10 mouse cellular contexts compared by ENCODE assay signal in genomic region chr17:86313413-86314139, GRCm38 (mm10).
DNase-seq lines count a peak whose midpoint lies in the region; ATAC-seq and TF ChIP-seq lines count a peak whose summit lies in the region.
"Had no signal": no experiment of that assay in that cellular context is flagged by ENCODE, and none has a peak within 500 bp of the region (broad histone marks: within the 10 kb centered on the region; RNA-seq: fewer than 3 reads in every experiment).

No protein-coding gene starts in this region.

- peak; percentile 56 for DNase-seq in gastrocnemius, adult 2 months
- no peak for DNase-seq in gastrocnemius, postnatal 25 days
- DNase-seq in gastrocnemius, postnatal 10 days: peak; percentile 51
- peak; percentile 70 for DNase-seq in kidney, postnatal 0 days (ENCODE audit: low spot score)
- no peak for DNase-seq in left cerebral cortex, adult 9 months (ENCODE audit: low spot score in 2 of 2)
- DNase-seq in hindbrain, embryonic 14.5 days (ENCODE audit: low spot score): no peak
- DNase-seq: cerebellum, postnatal 14 days had no signal

- H3K9ac ChIP-seq in kidney, postnatal 0 days (ENCODE audit: low read depth, low read length): no peak overlapping the region
- no peak overlapping the region for H3K9ac ChIP-seq in forebrain, embryonic 15.5 days (replicated peaks)
- H3K9ac ChIP-seq in hindbrain, embryonic 14.5 days: no peak overlapping the region
- H3K9ac ChIP-seq: limb, embryonic 12.5 days had no signal

- no peak for ATAC-seq in kidney, postnatal 0 days (replicated peaks; ENCODE audit: low FRiP score, low read depth)
- ATAC-seq in megakaryocyte, adult 5-6 weeks (ENCODE audit: poor library complexity, severe bottlenecking): peak; percentile 52
- ATAC-seq in forebrain, embryonic 15.5 days (replicated peaks): no peak
- ATAC-seq in hindbrain, embryonic 14.5 days (ENCODE audit: low FRiP score): no peak

- H3K36me3 ChIP-seq in kidney, postnatal 0 days (ENCODE audit: insufficient read depth, low read length): no peaks in the 10 kb centered on the region
- no peaks in the 10 kb centered on the region for H3K36me3 ChIP-seq in forebrain, embryonic 15.5 days
- no peaks in the 10 kb centered on the region for H3K36me3 ChIP-seq in hindbrain, embryonic 14.5 days (replicated peaks; ENCODE audit: control insufficient read depth, insufficient read depth)
- H3K36me3 ChIP-seq: limb, embryonic 12.5 days had no signal

- intact Hi-C loops in gastrocnemius, adult 2 months (cut with DNase I): no loop called here

- H3K9me3 ChIP-seq in kidney, postnatal 0 days (replicated peaks; ENCODE audit: low read length): no peaks in the 10 kb centered on the region
- no peaks in the 10 kb centered on the region for H3K9me3 ChIP-seq in forebrain, embryonic 15.5 days
- H3K9me3 ChIP-seq in hindbrain, embryonic 14.5 days (ENCODE audit: control insufficient read depth, low read length): no peaks in the 10 kb centered on the region
- H3K9me3 ChIP-seq: limb, embryonic 12.5 days had no signal

- H3K4me1 ChIP-seq in kidney, postnatal 0 days (replicated peaks; ENCODE audit: insufficient read depth, low read length): peaks cover 10% of the 10 kb centered on the region; the same call in 1 of the 2 replicates
- peaks cover 10% of the 10 kb centered on the region; the same call in 1 of the 2 replicates for H3K4me1 ChIP-seq in forebrain, embryonic 15.5 days
- 0 out of 2 replicates have a peak, but pooled peaks cover 10% of the 10 kb centered on the region for H3K4me1 ChIP-seq in hindbrain, embryonic 14.5 days (replicated peaks; ENCODE audit: control insufficient read depth, insufficient read depth, low read length)

- 48% methylated on average over 8 of the region's 8 CpGs for WGBS in kidney, postnatal 0 days
- WGBS in forebrain, embryonic 15.5 days: 77% methylated on average over 8 of the region's 8 CpGs
- WGBS in hindbrain, embryonic 14.5 days: 84% methylated on average over 8 of the region's 8 CpGs

- peak overlapping the region; percentile 28; the same call in 1 of the 2 replicates for H3K27ac ChIP-seq in gastrocnemius, adult 2 months
- H3K27ac ChIP-seq in kidney, postnatal 0 days: peak overlapping the region; percentile 22; the same call in 1 of the 2 replicates
- H3K27ac ChIP-seq in forebrain, embryonic 15.5 days (replicated peaks): no peak overlapping the region
- H3K27ac ChIP-seq in hindbrain, embryonic 14.5 days: no peak overlapping the region
- H3K27ac ChIP-seq: limb, embryonic 12.5 days had no signal

- no peak overlapping the region for H3K4me2 ChIP-seq in kidney, postnatal 0 days (ENCODE audit: low read length)
- H3K4me2 ChIP-seq in forebrain, embryonic 15.5 days (replicated peaks): no peak overlapping the region
- H3K4me2 ChIP-seq in hindbrain, embryonic 14.5 days (replicated peaks): no peak overlapping the region
- H3K4me2 ChIP-seq: limb, embryonic 12.5 days had no signal

- no peak for TF ChIP-seq CTCF in gastrocnemius, adult 2 months (IDR thresholded peaks at IDR 0.05)
- TF ChIP-seq CTCF in kidney, postnatal 0 days (IDR thresholded peaks at IDR 0.05; ENCODE audit: low read depth): 0 out of 2 replicates have a peak, but pooled peaks have one; percentile 8

- H3K27me3 ChIP-seq in kidney, postnatal 0 days (ENCODE audit: insufficient read depth, low read length): no peaks in the 10 kb centered on the region
- no peaks in the 10 kb centered on the region for H3K27me3 ChIP-seq in forebrain, embryonic 15.5 days
- no peaks in the 10 kb centered on the region for H3K27me3 ChIP-seq in hindbrain, embryonic 14.5 days (ENCODE audit: control insufficient read depth, insufficient read depth, low read length)
- H3K27me3 ChIP-seq: limb, embryonic 12.5 days had no signal

- H3K4me3 ChIP-seq in gastrocnemius, adult 2 months: no peak overlapping the region
- H3K4me3 ChIP-seq in kidney, postnatal 0 days (replicated peaks; ENCODE audit: low read depth, low read length): no peak overlapping the region
- H3K4me3 ChIP-seq in forebrain, embryonic 15.5 days: no peak overlapping the region
- no peak overlapping the region for H3K4me3 ChIP-seq in hindbrain, embryonic 14.5 days (replicated peaks; ENCODE audit: low read length)
- H3K4me3 ChIP-seq: limb, embryonic 12.5 days had no signal

Comparison
In these comparisons a context has a peak if more than half of its experiments do, and no peak if none do; other contexts are left out.
1. DNase-seq: peak in gastrocnemius, adult 2 months (single experiment), gastrocnemius, postnatal 10 days (single experiment) and kidney, postnatal 0 days (single experiment); none in gastrocnemius, postnatal 25 days (single experiment), left cerebral cortex, adult 9 months (0 of 2) and hindbrain, embryonic 14.5 days (single experiment).
2. H3K27ac ChIP-seq: peak in gastrocnemius, adult 2 months (single experiment) and kidney, postnatal 0 days (single experiment); none in forebrain, embryonic 15.5 days (single experiment) and hindbrain, embryonic 14.5 days (single experiment).